In genomic region chr2:31458460-31458859, GRCm38 (mm10) we compare ENCODE assay signal across 14 mouse cellular contexts. TPM values are rescaled to one million over a fixed set of nuclear protein-coding genes. Genes with fewer than 3 reads are reported as not detected.
A peak's percentile ranks its signal among the peaks of the same experiment; 100 is the strongest.
DNase-seq lines count a peak whose midpoint lies in the region; ATAC-seq and TF ChIP-seq lines count a peak whose summit lies in the region.
"Had no signal": no experiment of that assay in that cellular context is flagged by ENCODE, and none has a peak within 500 bp of the region (broad histone marks: within the 10 kb centered on the region; RNA-seq: fewer than 3 reads in every experiment).

No protein-coding gene starts in this region.

- no peak overlapping the region for H3K4me2 ChIP-seq in kidney, embryonic 15.5 days
- H3K4me2 ChIP-seq in kidney, postnatal 0 days (ENCODE audit: low read length): no peak overlapping the region
- H3K4me2 ChIP-seq in heart, embryonic 12.5 days: no peak overlapping the region
- H3K4me2 ChIP-seq: forebrain, embryonic 13.5 days; heart, embryonic 15.5 days; neural tube, embryonic 15.5 days had no signal

- H3K9ac ChIP-seq in kidney, embryonic 15.5 days: no peak overlapping the region
- no peak overlapping the region for H3K9ac ChIP-seq in kidney, postnatal 0 days (ENCODE audit: low read depth, low read length)
- H3K9ac ChIP-seq in heart, embryonic 12.5 days: no peak overlapping the region
- H3K9ac ChIP-seq: forebrain, embryonic 13.5 days; heart, embryonic 15.5 days; liver, embryonic 14.5 days; neural tube, embryonic 15.5 days had no signal

- 64% methylated on average over 5 of the region's 5 CpGs for WGBS in kidney, adult 2 months
- WGBS in kidney, embryonic 15.5 days: 66% methylated on average over 5 of the region's 5 CpGs
- WGBS in kidney, postnatal 0 days: 58% methylated on average over 5 of the region's 5 CpGs
- WGBS in heart, embryonic 12.5 days: 36% methylated on average over 5 of the region's 5 CpGs

- no peak for TF ChIP-seq POLR2A in kidney, adult 2 months (IDR thresholded peaks at IDR 0.05; ENCODE audit: low read depth, low read length)

- no peak; the same call in 1 of the 2 replicates for ATAC-seq in kidney, embryonic 15.5 days (replicated peaks; ENCODE audit: low FRiP score)
- peak; percentile 27; the same call in 1 of the 2 replicates for ATAC-seq in kidney, postnatal 0 days (replicated peaks; ENCODE audit: low FRiP score, low read depth)
- no peak; the same call in 1 of the 2 replicates for ATAC-seq in heart, embryonic 12.5 days (ENCODE audit: insufficient number of reproducible peaks, low FRiP score)
- ATAC-seq: forebrain, embryonic 13.5 days had no signal

- H3K36me3 ChIP-seq in kidney, adult 2 months (ENCODE audit: control insufficient read depth, insufficient read depth, low read length): no peaks in the 10 kb centered on the region
- no peaks in the 10 kb centered on the region for H3K36me3 ChIP-seq in kidney, embryonic 15.5 days
- H3K36me3 ChIP-seq in kidney, postnatal 0 days (ENCODE audit: insufficient read depth, low read length): no peaks in the 10 kb centered on the region
- no peaks in the 10 kb centered on the region for H3K36me3 ChIP-seq in heart, embryonic 12.5 days
- H3K36me3 ChIP-seq: heart, embryonic 15.5 days; neural tube, embryonic 15.5 days had no signal

- no peak overlapping the region for H3K27ac ChIP-seq in kidney, adult 2 months (ENCODE audit: insufficient read depth, low read depth, low read length)
- H3K27ac ChIP-seq in kidney, embryonic 15.5 days: no peak overlapping the region
- peak overlapping the region; percentile 36; the same call in 1 of the 2 replicates for H3K27ac ChIP-seq in kidney, postnatal 0 days
- no peak overlapping the region for H3K27ac ChIP-seq in heart, embryonic 12.5 days (ENCODE audit: poor library complexity, severe bottlenecking)
- H3K27ac ChIP-seq: forebrain, embryonic 13.5 days; heart, embryonic 15.5 days; liver, embryonic 14.5 days; neural tube, embryonic 15.5 days had no signal

- no peaks in the 10 kb centered on the region for H3K9me3 ChIP-seq in kidney, embryonic 15.5 days (replicated peaks)
- H3K9me3 ChIP-seq in kidney, postnatal 0 days (replicated peaks; ENCODE audit: low read length): no peaks in the 10 kb centered on the region
- H3K9me3 ChIP-seq in heart, embryonic 12.5 days (replicated peaks): no peaks in the 10 kb centered on the region
- H3K9me3 ChIP-seq: forebrain, embryonic 13.5 days; heart, embryonic 15.5 days; megakaryocyte, embryonic 14.5 days; neural tube, embryonic 15.5 days had no signal

- peak; percentile 80 for DNase-seq in kidney, adult 2 months
- DNase-seq in urinary bladder, postnatal 14 days (ENCODE audit: low spot score): peak; percentile 65
- no peak for DNase-seq in urinary bladder, adult 2 months (ENCODE audit: low spot score)
- DNase-seq in kidney, postnatal 0 days (ENCODE audit: low spot score): no peak
- DNase-seq in yolk sac, embryonic 10.5 days (ENCODE audit: low spot score): peak; percentile 72
- DNase-seq in embryo, embryonic 11 days: no peak
- DNase-seq: cerebellum, adult 18-20 months had no signal

- H3K4me1 ChIP-seq in kidney, adult 2 months (ENCODE audit: control insufficient read depth, insufficient read depth, low read length): peaks cover 9% of the 10 kb centered on the region; the same call in 1 of the 2 replicates
- H3K4me1 ChIP-seq in kidney, embryonic 15.5 days: peaks cover 28% of the 10 kb centered on the region
- H3K4me1 ChIP-seq in kidney, postnatal 0 days (replicated peaks; ENCODE audit: insufficient read depth, low read length): peaks cover 9% of the 10 kb centered on the region; the same call in 1 of the 2 replicates
- peaks cover 42% of the 10 kb centered on the region for H3K4me1 ChIP-seq in heart, embryonic 12.5 days (replicated peaks)

- no peak overlapping the region for H3K4me3 ChIP-seq in kidney, adult 2 months (ENCODE audit: insufficient read depth, low read depth, low read length)
- H3K4me3 ChIP-seq in kidney, embryonic 15.5 days (replicated peaks): no peak overlapping the region
- no peak overlapping the region for H3K4me3 ChIP-seq in kidney, postnatal 0 days (replicated peaks; ENCODE audit: low read depth, low read length)
- no peak overlapping the region for H3K4me3 ChIP-seq in heart, embryonic 12.5 days
- H3K4me3 ChIP-seq: forebrain, embryonic 13.5 days; heart, embryonic 15.5 days; megakaryocyte, embryonic 14.5 days; neural tube, embryonic 15.5 days had no signal

- H3K27me3 ChIP-seq in kidney, adult 2 months (replicated peaks; ENCODE audit: control insufficient read depth, insufficient read depth, low read length): no peaks in the 10 kb centered on the region
- H3K27me3 ChIP-seq in kidney, embryonic 15.5 days: peaks cover 46% of the 10 kb centered on the region
- no peaks in the 10 kb centered on the region for H3K27me3 ChIP-seq in kidney, postnatal 0 days (ENCODE audit: insufficient read depth, low read length)
- peaks cover 65% of the 10 kb centered on the region for H3K27me3 ChIP-seq in heart, embryonic 12.5 days (replicated peaks)

- no peak for TF ChIP-seq CTCF in kidney, adult 2 months (conservative IDR thresholded peaks at IDR 0.05; ENCODE audit: insufficient read depth, insufficient read length, low read depth, low read length)
- no peak for TF ChIP-seq CTCF in kidney, postnatal 0 days (IDR thresholded peaks at IDR 0.05; ENCODE audit: low read depth)

RNA-seq across cellular contexts. Expression of gene Ass1, which starts 11.5 kb away (rescaled TPM):
- 2,247 and 2,656 TPM in 2 replicates for polyA plus RNA-seq in kidney, adult 2 months (2012; rRNA removed)
- polyA plus RNA-seq in kidney, embryonic 15.5 days (2015; fragmentation: Nextera tagmentation; extraction: Ambion mirVana): 72.1 and 77.8 TPM in 2 replicates
- polyA plus RNA-seq in urinary bladder, adult 2 months (2012; rRNA removed): 34.7 and 39.5 TPM in 2 replicates
- 319 and 427 TPM in 2 replicates for polyA plus RNA-seq in kidney, postnatal 0 days (2015; fragmentation: Nextera tagmentation; extraction: Ambion mirVana)
- polyA plus RNA-seq in heart, embryonic 12.5 days (2016; fragmentation: Nextera tagmentation; extraction: Ambion mirVana): 11.8 and 12.4 TPM in 2 replicates

Comparison
In these comparisons a context has a peak if more than half of its experiments do, and no peak if none do; other contexts are left out.
1. DNase-seq: peak in kidney, adult 2 months (single experiment), urinary bladder, postnatal 14 days (single experiment) and yolk sac, embryonic 10.5 days (single experiment); none in urinary bladder, adult 2 months (single experiment), kidney, postnatal 0 days (single experiment) and embryo, embryonic 11 days (single experiment).